Mouse (Mus musculus) kidney, adult 8-10 months (tissue): ENCODE measurements around the gene Prpf40a.

Experiments
- DNase-seq, 2 experiments: peaks; one replicate each; pipeline ENCODE4 v3.0.0; 2022

Gene Prpf40a

GRCm38 (mm10) chr2:53190684-53191511, at the start of gene Prpf40a:
TSS of gene Prpf40a (minus strand) at chr2:53191284.
- DNase-seq: peak; percentile 99

GRCm38 (mm10) chr2:53222242-53222641, 31.2 kb upstream of the Prpf40a start:
- no peak for DNase-seq

- no peak for DNase-seq
Measured at GRCm38 (mm10) chr2:53213493-53213892, 22.4 kb upstream of the Prpf40a start.

DNA sequence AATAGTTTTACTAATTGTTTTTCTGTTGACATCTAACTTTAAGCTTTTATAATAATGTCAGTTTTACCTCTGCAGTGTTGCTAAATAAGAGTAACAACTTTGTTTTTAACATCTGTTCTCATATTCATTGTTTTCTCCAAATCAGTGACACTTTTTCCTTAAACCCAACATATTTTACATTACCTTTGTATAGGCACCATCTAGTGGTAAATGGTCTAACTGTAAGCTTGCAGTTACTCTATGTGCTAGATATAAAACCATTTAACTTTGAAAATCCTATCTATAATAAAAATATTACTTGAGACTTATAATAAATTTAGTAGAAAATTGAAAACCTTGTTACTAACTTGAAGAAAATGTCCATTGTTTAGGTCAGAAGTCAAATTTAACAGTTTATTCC, 15.7 kb upstream of the Prpf40a start:
- DNase-seq: no peak

DNA sequence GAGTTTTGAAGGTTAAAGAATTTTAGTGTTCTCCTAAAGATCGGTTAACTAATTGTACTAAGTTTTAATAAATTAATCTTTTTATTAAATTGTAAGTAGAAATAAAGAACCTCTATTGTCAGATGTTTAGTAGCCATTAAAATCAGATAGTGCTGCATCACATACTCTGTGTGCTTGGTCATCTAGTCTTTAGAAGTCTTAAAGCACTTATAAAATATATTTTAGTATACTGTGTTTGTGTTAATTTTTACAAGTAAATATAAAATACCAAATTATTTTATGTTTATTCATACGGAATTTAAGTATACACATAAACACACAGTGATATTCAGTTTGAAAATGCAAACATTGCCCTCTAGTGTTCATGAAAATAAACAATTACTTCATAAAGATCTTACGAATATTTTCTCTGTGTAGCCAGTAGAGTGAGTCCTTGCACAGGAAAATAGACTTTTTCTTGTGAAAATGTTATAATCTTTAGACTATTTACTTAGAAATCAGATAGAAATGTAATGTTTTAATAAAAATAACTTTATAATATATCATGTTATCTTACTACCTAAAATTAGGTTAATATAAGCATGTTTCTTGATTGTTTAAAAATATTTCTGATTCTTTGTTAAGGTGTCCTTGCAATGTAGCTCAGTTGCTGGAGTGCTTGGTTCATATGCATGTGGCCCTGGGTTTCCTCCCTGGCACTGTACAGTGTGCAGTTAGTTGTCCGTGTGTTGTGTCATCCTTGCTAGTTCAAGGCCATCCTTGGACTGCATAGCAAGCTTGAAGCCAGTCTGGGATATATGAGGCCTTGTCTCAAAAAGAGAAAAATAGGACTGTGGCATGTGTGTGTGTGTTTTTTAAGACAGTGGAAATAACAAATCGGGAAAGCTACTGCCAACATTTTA, 13.5 kb upstream of the Prpf40a start:
- DNase-seq: no peak

DNA sequence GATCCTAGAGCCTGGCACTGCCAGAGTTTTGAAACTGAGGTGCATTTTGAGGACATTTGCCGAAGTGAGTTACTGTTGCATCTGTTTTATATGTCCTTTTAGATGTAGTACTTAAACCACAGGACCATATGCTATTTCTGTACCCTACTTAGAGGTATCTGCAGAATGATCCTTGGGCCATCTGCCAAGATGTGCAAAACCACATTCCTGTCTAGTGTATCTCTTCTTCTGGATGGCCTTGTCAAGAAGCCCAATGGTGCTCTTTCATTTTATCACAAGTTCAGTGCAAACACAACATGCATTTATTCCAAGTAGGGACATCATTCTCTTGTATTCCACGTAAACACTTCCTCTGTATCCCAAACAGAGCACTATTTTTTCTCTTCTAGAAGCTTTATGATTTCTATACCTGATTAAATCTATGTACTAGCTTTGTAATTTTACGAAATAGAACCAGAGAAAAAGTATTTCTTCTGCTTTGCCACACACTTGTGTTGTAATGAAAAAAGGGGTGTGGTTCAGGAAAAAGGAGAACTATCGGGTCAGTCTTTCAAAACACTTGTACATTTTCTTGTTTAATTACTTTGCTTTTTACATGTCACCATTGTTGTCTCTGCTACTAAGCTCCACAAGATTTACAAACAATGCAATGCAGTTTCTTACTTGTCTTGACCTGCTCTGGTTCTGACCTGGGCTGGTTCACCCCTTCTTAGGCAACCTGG, 9.2 kb upstream of the Prpf40a start:
- no peak for DNase-seq

- no peak for DNase-seq
Measured at GRCm38 (mm10) chr2:53199203-53199602, 8.1 kb upstream of the Prpf40a start.

DNA sequence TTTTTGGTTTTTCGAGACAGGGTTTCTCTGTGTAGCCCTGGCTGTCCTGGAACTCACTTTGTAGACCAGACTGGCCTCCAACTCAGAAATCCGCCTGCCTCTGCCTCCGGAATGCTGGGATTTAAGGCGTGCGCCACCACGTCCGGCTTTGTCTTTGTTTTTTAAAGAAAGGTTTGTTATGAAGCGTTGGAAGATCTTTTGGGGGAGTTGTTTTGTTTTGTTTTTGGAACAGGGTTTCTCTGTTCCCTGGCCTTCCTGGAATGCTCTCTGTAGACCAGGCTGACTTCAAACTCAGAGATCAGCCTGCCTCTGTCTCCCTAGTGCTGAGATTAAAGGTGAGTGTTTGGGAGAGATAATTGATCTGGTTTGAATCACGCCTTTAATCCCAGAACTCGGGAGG, 5.3 kb upstream of the Prpf40a start:
- no peak for DNase-seq

- no peak for DNase-seq
Measured at GRCm38 (mm10) chr2:53192386-53192785, 1.3 kb upstream of the Prpf40a start.

DNA sequence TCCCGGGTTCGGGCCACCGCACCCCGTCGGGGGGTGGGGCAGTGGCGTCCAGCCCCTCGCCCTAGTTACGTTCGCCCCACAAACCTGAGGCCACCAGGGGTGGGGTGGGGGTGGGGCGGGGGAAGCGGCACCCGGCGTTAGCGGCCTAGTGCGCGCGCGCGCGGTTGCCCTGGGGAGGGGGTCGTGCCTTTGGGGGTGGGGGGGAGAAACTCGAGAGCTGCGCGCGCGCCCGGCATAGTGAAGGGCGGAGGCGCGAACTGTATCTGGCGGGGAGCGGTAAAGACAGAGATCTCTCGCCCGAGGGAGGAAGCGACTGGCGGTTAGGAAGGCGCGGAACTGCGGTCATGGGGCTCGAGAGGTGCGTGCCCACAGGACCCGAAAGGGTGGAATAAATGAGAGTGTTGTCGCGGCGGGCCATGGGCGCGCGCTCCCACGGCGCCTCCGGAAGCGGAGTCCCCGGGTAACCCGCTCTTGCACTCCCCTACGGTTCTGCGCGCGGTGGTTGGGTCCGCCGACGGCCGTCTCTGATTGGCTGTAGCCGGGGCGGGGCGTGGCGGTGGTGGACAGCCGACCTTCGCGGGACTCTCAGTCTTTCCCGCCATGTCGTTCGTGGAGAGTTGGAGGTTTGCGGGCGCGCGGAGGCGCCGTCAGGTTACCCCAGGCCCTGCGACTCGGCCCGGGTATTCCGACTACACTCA, 588 bp upstream of the Prpf40a start, which contains the start of gene Arl6ip6:
Gene Arl6ip6, plus strand, starts transcription at position 204 of the 698 bp plus-strand sequence.
- peak; percentile 96 to 97 for DNase-seq

DNA sequence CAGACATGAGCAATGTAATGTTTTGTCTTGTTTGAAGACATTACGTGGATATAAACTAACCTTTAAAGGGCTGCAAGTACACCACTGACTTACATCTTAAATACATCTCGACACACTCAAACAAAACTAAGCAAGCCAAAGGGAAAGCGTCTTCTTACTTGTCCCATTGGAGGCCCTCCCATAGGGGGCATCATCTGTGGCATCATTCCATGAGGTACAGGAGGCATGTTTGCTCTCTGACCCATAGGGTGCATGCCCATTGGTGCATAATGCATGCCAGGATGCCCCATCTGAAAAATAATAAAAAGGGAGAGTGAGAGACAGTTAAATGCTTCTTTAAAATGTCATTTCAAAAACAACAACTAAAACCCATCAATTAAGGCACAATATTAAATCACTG, 1.3 kb downstream of the Prpf40a start:
- DNase-seq: peak in 1 of 2 experiments; percentile 7

DNA sequence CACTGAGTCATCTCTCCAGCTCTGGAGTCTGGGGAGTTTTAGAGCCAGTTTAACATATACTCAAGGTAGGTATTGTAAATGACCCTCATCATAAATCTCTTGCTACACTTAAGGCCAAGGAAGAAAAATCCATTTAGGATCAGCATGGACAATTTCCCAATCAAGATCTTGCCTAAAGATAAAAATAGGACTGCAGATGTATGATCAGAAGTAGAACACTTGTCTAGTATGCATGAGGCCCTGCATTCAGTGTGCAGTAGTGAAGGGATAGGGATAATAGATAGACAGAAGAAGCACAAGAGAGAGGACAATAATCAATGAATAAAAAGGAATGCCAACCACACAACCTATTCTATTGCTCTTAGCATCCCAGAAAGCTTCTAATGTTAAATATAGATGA, 11.2 kb downstream of the Prpf40a start:
- DNase-seq: no peak

DNA sequence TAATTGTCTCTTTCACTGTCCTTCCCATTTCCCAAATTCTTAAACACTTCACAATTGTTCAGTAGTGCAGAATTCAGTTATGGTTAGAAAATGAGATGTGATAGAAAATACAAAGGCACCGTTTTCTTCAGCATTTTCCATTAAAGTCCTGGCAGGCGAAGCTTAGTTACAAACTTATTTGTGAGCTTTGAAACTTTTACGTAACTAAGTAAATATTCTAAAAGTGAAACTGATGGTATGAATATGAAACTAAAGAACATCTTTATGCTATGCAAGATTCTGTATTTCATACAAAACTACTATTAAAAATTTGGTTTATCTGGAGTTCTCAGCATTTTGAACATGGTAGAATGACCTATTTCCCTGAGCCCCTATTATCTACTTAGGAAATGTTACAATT, 12.1 kb downstream of the Prpf40a start:
- no peak for DNase-seq

GRCm38 (mm10) chr2:53173966-53174365, 17.1 kb downstream of the Prpf40a start:
- no peak for DNase-seq

DNA sequence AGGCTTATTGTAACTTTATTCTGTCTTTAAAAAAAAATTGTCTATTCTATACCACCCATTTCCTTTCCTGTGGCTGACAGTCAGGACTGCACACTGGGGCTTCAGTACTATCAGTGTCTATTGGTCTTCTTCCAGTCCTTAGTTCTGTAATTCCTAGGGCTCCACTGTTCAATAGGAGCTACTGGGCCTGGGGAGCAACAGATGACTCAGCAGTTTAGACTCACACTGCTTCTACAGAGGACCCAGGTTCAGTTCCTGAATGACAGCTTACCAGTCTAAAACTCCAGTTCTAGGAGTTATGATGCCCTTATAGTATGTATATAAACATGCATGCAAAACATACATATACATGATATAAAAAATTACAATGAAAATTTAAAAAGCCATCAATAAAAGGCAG, 44.2 kb downstream of the Prpf40a start:
- DNase-seq: no peak

DNA sequence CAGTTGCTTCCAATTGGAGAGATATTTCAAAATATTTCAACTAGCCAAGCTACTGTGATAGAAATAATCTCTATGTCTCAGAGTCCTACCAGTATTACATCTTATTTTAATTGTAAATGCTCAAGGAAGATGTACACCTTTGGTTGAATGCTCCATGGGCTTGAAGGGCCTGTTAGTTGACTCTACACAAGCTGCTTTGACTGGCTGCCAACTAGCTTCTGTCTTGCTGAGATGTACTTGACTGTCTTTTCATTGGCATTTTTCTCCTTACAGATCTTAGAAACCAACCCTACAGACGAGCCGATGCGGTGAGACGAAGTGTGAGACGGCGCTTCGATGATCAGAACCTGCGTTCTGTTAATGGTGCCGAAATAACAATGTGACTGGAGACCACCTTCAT, 59.5 kb downstream of the Prpf40a start:
- DNase-seq: no peak

GRCm38 (mm10) chr2:53129070-53129469, 62.0 kb downstream of the Prpf40a start:
- no peak for DNase-seq

DNA sequence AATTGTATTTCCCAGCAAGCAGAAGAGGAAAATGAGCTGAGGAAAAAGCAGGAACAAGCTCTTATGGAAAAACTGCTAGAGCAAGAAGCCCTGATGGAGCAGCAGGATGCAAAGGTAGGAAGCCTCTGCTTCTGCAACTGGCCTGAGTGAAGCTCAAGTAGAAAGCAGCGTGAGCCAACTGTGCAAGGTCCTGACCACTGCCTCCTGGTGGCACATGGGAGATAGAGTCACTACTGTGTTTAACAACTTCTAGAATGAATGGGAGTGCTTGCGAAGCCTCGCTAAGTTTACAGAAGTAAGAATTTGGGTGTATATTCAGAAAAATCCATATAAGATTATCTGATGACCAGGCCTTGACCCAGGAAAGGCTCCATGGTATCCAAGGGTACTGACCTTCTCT, 65.1 kb downstream of the Prpf40a start:
- DNase-seq: no peak

DNA sequence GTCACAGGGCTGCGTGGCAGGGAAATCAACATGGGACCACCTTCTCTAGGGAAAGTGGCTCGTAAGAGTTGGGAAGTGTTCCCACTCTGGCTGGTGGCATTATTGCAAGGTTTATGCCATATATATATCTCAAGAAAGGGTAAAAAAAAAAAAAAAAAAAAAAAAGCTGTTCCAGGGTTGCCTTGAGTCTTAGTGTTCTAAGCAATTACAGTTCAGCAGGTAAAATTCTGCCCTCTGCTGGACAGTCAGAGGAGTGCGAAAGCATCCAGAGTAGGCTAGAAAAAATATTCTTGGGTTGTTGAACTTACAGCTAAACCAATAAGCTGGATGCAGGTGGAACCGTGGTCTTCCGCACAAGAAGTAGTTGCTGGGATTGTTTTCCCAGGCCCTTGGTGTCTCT, 69.3 kb downstream of the Prpf40a start:
- peak; percentile 15 to 40 for DNase-seq

GRCm38 (mm10) chr2:53108547-53108946, 82.5 kb downstream of the Prpf40a start:
- no peak for DNase-seq

- DNase-seq: no peak
Measured at GRCm38 (mm10) chr2:53106472-53106871, 84.6 kb downstream of the Prpf40a start.

GRCm38 (mm10) chr2:53106056-53106455, 85.0 kb downstream of the Prpf40a start:
- no peak for DNase-seq
